Mouse (Mus musculus): Measurements from ENCODE around the gene Tgif1. TPM values are rescaled to one million over a fixed set of nuclear protein-coding genes. Genes with fewer than 3 reads are reported as not detected.

Tgif1 gene
- total and polyA plus RNA-seq, 2 experiments: 10.6 to 17.0 TPM

GRCm38 (mm10) chr17:70890571-70890970 lies 37.2 kb upstream of the Tgif1 start:
- Histone ChIP-seq H3K79me2 (ENCODE audit: control insufficient read depth, insufficient read depth, low read length) (no peaks in the 10 kb centered on the region), H3K27ac (replicated peaks; ENCODE audit: insufficient read depth, low read depth, low read length) (no peak overlapping the region), H3K27me3 (ENCODE audit: control insufficient read depth, insufficient read depth, low read length) (no peaks in the 10 kb centered on the region), H3K9ac (ENCODE audit: low read depth, low read length) (no peak overlapping the region), H3K4me1 (ENCODE audit: control insufficient read depth, insufficient read depth, low read length) (no peaks in the 10 kb centered on the region), H3K4me3 (ENCODE audit: insufficient read depth, low read depth, low read length) (no peak overlapping the region), H3K36me3 (ENCODE audit: control insufficient read depth, insufficient read depth, low read length) (no peaks in the 10 kb centered on the region)
- 91% methylated on average over 8 of the region's 8 CpGs for WGBS
- no peak for DNase-seq (ENCODE audit: extremely low read depth, low read depth, low spot score)
- TF ChIP-seq POLR2A (IDR thresholded peaks at IDR 0.05; ENCODE audit: extremely low read depth, insufficient read depth, low read length): no peak
- TF ChIP-seq CTCF (IDR thresholded peaks at IDR 0.05; ENCODE audit: low read depth, low read length): no peak

- DNase-seq (ENCODE audit: extremely low read depth, low read depth, low spot score): no peak
These were observed 35.3 kb upstream of the Tgif1 start for GRCm38 (mm10) chr17:70888657-70889056.

GRCm38 (mm10) chr17:70887848-70888247 lies 34.5 kb upstream of the Tgif1 start:
- H3K79me2 ChIP-seq (ENCODE audit: control insufficient read depth, insufficient read depth, low read length): no peaks in the 10 kb centered on the region
- no peaks in the 10 kb centered on the region for H3K27me3 ChIP-seq (ENCODE audit: control insufficient read depth, insufficient read depth, low read length)
- DNase-seq (ENCODE audit: extremely low read depth, low read depth, low spot score): no peak
- H3K4me3 ChIP-seq (ENCODE audit: insufficient read depth, low read depth, low read length): no peak overlapping the region
- 93% methylated on average over 9 of the region's 9 CpGs for WGBS
- H3K36me3 ChIP-seq (ENCODE audit: control insufficient read depth, insufficient read depth, low read length): no peaks in the 10 kb centered on the region
- TF ChIP-seq CTCF (IDR thresholded peaks at IDR 0.05; ENCODE audit: low read depth, low read length) (no peak), POLR2A (IDR thresholded peaks at IDR 0.05; ENCODE audit: extremely low read depth, insufficient read depth, low read length) (no peak)
- no peak overlapping the region for H3K9ac ChIP-seq (ENCODE audit: low read depth, low read length)
- H3K27ac ChIP-seq (replicated peaks; ENCODE audit: insufficient read depth, low read depth, low read length): no peak overlapping the region
- H3K4me1 ChIP-seq (ENCODE audit: control insufficient read depth, insufficient read depth, low read length): no peaks in the 10 kb centered on the region

More at GRCm38 (mm10) chr17:70888657-70889056, 35.3 kb upstream of the Tgif1 start:
- Histone ChIP-seq H3K4me1 (ENCODE audit: control insufficient read depth, insufficient read depth, low read length) (no peaks in the 10 kb centered on the region), H3K4me3 (ENCODE audit: insufficient read depth, low read depth, low read length) (no peak overlapping the region), H3K27ac (replicated peaks; ENCODE audit: insufficient read depth, low read depth, low read length) (no peak overlapping the region), H3K27me3 (ENCODE audit: control insufficient read depth, insufficient read depth, low read length) (no peaks in the 10 kb centered on the region), H3K79me2 (ENCODE audit: control insufficient read depth, insufficient read depth, low read length) (no peaks in the 10 kb centered on the region), H3K36me3 (ENCODE audit: control insufficient read depth, insufficient read depth, low read length) (no peaks in the 10 kb centered on the region), H3K9ac (ENCODE audit: low read depth, low read length) (no peak overlapping the region)
- no peak for TF ChIP-seq CTCF (IDR thresholded peaks at IDR 0.05; ENCODE audit: low read depth, low read length)
- no peak for TF ChIP-seq POLR2A (IDR thresholded peaks at IDR 0.05; ENCODE audit: extremely low read depth, insufficient read depth, low read length)
- WGBS: 77% methylated on average over 10 of the region's 10 CpGs

- WGBS: 89% methylated on average over 16 of the region's 16 CpGs
- no peak for DNase-seq (ENCODE audit: extremely low read depth, low read depth, low spot score)
- H3K9ac ChIP-seq (ENCODE audit: low read depth, low read length): no peak overlapping the region
These were observed 33.5 kb upstream of the Tgif1 start for GRCm38 (mm10) chr17:70886641-70887391.

GRCm38 (mm10) chr17:70885868-70886267 lies 32.5 kb upstream of the Tgif1 start:
- WGBS: 91% methylated on average over 5 of the region's 5 CpGs
- no peak overlapping the region for H3K4me3 ChIP-seq (ENCODE audit: insufficient read depth, low read depth, low read length)
- H3K4me1 ChIP-seq (ENCODE audit: control insufficient read depth, insufficient read depth, low read length): no peaks in the 10 kb centered on the region
- TF ChIP-seq CTCF (IDR thresholded peaks at IDR 0.05; ENCODE audit: low read depth, low read length): no peak
- no peak for TF ChIP-seq POLR2A (IDR thresholded peaks at IDR 0.05; ENCODE audit: extremely low read depth, insufficient read depth, low read length)
- no peak overlapping the region for H3K27ac ChIP-seq (replicated peaks; ENCODE audit: insufficient read depth, low read depth, low read length)
- H3K9ac ChIP-seq (ENCODE audit: low read depth, low read length): no peak overlapping the region
- H3K36me3 ChIP-seq (ENCODE audit: control insufficient read depth, insufficient read depth, low read length): no peaks in the 10 kb centered on the region
- no peaks in the 10 kb centered on the region for H3K79me2 ChIP-seq (ENCODE audit: control insufficient read depth, insufficient read depth, low read length)
- H3K27me3 ChIP-seq (ENCODE audit: control insufficient read depth, insufficient read depth, low read length): no peaks in the 10 kb centered on the region
- DNase-seq (ENCODE audit: extremely low read depth, low read depth, low spot score): no peak

More at GRCm38 (mm10) chr17:70886641-70887391, 33.5 kb upstream of the Tgif1 start:
- H3K4me3 ChIP-seq (ENCODE audit: insufficient read depth, low read depth, low read length): no peak overlapping the region
- H3K27ac ChIP-seq (replicated peaks; ENCODE audit: insufficient read depth, low read depth, low read length): no peak overlapping the region
- H3K4me1 ChIP-seq (ENCODE audit: control insufficient read depth, insufficient read depth, low read length): no peaks in the 10 kb centered on the region
- H3K79me2 ChIP-seq (ENCODE audit: control insufficient read depth, insufficient read depth, low read length): no peaks in the 10 kb centered on the region
- no peaks in the 10 kb centered on the region for H3K36me3 ChIP-seq (ENCODE audit: control insufficient read depth, insufficient read depth, low read length)
- H3K27me3 ChIP-seq (ENCODE audit: control insufficient read depth, insufficient read depth, low read length): no peaks in the 10 kb centered on the region
- TF ChIP-seq CTCF (IDR thresholded peaks at IDR 0.05; ENCODE audit: low read depth, low read length): no peak
- TF ChIP-seq POLR2A (IDR thresholded peaks at IDR 0.05; ENCODE audit: extremely low read depth, insufficient read depth, low read length): no peak

GRCm38 (mm10) chr17:70881934-70882333 lies 28.6 kb upstream of the Tgif1 start:
- no peak overlapping the region for H3K27ac ChIP-seq (replicated peaks; ENCODE audit: insufficient read depth, low read depth, low read length)
- H3K36me3 ChIP-seq (ENCODE audit: control insufficient read depth, insufficient read depth, low read length): no peaks in the 10 kb centered on the region
- no peak overlapping the region for H3K4me3 ChIP-seq (ENCODE audit: insufficient read depth, low read depth, low read length)
- H3K79me2 ChIP-seq (ENCODE audit: control insufficient read depth, insufficient read depth, low read length): no peaks in the 10 kb centered on the region
- H3K4me1 ChIP-seq (ENCODE audit: control insufficient read depth, insufficient read depth, low read length): no peaks in the 10 kb centered on the region
- no peak overlapping the region for H3K9ac ChIP-seq (ENCODE audit: low read depth, low read length)
- TF ChIP-seq POLR2A (IDR thresholded peaks at IDR 0.05; ENCODE audit: extremely low read depth, insufficient read depth, low read length) (no peak), CTCF (IDR thresholded peaks at IDR 0.05; ENCODE audit: low read depth, low read length) (no peak)
- 93% methylated on average over 10 of the region's 10 CpGs for WGBS
- H3K27me3 ChIP-seq (ENCODE audit: control insufficient read depth, insufficient read depth, low read length): no peaks in the 10 kb centered on the region
- no peak for DNase-seq (ENCODE audit: extremely low read depth, low read depth, low spot score)

Data from liver, adult 2 months (tissue).